Mouse (Mus musculus): Measurements from ENCODE around the gene Setd6.

GRCm38 (mm10) chr8:95671861-95672260 is 43.8 kb upstream of the Setd6 start:
- TF ChIP-seq CTCF (IDR thresholded peaks at IDR 0.05; ENCODE audit: control insufficient read depth, insufficient read depth, insufficient replicate concordance, low read depth, low read length) (no peak), POLR2A (IDR thresholded peaks at IDR 0.05; ENCODE audit: control insufficient read depth, low read depth, low read length) (no peak)
